Mouse (Mus musculus) spleen, adult 10 weeks (tissue): ENCODE data around the gene Epb41l4b. TPM values are rescaled to one million over a fixed set of nuclear protein-coding genes. Genes with fewer than 3 reads are reported as not detected.

Source experiments
- polyA plus RNA-seq: library from polyadenylated mRNA; stranded (reverse); fragments of 350-450 nt; fragmentation: Illumina TruSeq; extraction: RNeasy Lipid Tissue Mini Kit (QIAGEN cat#74804); gene quantifications from one replicate; pipeline ENCODE4 v1.2.3, GENCODE M21; 2015; ENCODE audit warnings: low replicate concordance; ENCODE audit not compliant: insufficient read depth

Gene Epb41l4b
- polyA plus RNA-seq: 1.2 TPM

DNA sequence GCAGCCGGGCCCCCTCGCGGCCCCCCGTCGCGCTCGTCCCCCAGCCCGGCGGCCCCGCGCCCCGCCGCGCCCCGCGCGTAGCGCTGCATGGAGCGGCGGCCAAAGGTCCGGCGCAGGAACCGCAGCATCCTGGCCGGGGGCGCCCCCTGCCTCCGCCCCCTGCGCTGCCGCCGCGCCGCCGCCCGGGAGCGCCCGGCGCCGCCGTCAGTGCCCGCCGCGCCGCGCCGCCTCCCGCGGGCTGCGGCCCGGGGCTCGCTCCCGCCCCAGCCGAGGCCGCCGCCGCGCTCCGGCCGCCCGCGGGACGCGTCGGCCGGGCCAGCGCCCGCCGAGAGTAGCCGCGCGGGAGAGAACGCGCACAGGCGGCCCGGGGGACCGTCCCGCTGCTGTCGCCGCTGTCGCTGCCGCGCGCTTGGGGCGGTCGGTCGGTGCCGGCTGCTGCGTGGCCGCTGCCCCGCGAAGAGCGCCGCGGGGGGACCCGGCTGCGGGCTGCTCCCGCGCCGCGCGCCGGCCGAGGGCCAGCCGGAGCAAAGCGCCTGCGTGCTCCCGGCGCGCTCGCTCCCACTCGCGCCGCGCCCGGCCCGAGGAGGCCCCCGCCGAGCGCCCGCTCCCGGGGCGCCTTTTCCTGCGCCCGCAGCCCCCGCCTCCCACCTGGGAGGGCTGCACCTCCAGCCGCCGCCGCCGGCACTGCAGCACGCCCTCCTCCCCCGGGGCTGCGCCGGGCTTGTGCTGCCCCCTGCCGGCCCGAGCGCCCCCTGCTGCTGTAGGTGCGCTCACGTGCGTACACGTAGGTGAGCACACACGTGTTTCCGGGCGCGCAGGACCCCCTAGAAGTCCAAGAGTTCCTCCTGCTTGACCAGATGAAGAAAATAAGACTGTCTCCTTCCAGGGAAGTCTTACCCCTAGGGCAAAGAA lies at the start of gene Epb41l4b:
TSS of gene Epb41l4b (minus strand) at position 412 of the 912 bp plus-strand sequence.

DNA sequence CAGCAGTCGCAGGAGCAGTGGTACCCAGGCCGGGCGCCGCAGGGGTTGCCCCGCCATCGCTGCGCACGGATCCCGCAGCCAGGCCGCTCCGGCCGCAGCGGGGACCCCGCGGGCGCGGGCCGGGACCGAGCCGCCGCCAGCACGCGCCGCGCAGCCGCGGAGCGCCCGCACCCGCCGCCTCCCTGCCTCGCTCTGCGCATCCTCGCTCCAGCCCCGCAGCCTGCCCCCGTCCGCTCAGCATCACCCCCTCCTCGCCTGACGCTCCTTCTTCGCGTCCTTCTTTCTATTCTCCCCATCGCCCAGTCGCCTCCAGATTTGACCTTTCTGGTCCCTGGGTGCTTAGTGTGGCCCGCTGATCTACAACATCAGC lies 153.0 kb downstream of the Epb41l4b start, which contains the start of gene Frrs1l:
TSS of gene Frrs1l (minus strand) at position 177 of the 370 bp plus-strand sequence.

DNA sequence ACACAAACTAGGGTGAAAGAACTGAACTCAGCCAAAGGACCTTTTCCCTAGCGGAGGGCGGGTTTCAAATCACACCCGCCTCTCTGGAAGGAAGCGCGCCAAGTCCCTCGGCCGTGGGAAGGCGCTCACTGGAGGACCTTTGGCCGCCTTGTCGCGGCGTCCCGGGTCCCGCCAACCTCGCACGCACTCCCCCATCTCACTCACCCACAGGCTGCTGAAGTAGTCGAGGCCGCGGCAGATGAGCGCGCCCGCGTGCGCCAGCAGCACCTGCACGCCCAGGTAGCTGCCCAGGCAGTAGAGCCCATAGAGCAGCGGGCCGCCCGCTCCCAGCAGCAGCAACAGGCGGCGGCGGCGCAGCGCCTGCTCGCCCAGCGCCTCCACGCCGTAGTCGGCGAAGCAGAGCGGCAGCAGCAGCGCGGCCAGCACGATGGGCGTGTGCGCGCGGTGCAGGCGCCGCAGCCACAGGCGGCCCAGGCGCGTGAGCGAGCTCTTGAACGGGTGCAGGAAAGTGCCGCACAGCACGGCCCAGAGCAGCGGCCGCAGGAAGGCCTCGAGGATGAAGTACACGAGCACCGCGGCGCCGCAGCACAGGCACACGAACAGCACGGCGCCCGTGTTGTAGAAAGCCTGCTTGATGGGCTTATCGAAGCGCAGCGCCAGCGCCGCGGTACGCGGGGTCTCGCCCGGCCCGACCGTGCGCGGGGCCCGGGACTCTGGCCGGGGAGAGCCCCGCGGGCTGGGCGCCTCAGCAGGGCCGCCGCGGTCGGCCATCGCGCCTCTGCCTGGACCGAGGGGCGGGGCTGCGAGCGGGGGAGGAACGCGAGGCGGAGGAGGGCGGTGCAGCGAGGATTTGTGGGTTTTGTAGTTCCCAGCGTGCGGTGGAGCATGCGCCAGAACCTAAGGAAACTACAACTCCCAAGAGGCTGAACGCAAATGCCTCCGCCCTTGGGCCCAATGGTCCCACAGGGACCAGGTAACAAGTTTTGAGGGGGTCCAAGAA lies 196.3 kb downstream of the Epb41l4b start, which contains the start of gene Tmem245:
TSS of gene Tmem245 (minus strand) at position 797 of the 1,000 bp plus-strand sequence.

Other genes starting within 250 kb of the Epb41l4b start
- 33.3 TPM for gene Tmem245, start 196.0 kb downstream of the Epb41l4b start, polyA plus RNA-seq
- gene Frrs1l, start 153.0 kb downstream of the Epb41l4b start, polyA plus RNA-seq: not detected
- 4.8 TPM for gene Ptpn3, start 158.4 kb upstream of the Epb41l4b start, polyA plus RNA-seq